Comparison of ENCODE assay signal across 17 mouse cellular contexts in the genomic region with DNA sequence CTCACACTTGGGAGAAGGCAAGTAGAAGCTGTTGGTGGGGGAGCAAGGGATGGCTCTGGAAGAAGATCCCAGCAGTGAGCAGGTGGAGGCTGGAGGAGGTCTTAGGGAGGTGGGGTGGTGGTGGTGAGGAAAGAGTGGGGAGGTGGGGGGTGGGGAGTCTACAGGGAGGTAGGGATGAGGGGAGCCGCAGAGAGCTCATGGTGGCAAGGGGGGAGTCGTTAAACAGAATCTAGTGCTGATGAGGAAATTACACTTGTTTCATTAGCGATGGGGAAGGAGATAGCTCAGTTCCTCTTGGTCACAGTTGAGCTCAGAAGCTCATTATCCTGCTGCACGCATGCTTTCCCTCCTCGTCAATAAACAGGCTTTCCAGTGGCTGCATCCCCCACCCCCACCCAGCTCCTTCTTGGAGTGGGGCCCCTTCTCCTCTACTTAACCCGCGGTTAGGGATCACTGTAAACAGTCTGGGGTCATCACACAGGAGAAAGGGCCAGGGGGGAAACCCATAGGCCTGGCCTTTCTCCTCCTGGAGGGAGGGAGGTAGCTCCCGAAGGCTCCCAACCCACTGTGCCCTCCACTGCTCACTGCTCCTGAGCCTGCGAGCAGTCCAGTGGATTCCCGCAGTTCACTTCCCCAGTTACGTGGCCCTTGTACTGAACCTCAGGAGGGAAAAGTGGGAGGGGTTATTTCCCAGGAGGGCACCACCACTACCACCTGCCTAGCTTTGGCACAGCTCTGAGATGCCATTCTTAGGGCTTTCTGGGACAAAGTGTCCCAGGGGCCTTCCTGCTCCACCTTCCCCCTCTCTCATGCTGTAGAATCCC.
DNase-seq lines count a peak whose midpoint lies in the region; ATAC-seq lines count a peak whose summit lies in the region.
"Had no signal": no experiment of that assay in that cellular context is flagged by ENCODE, and none has a peak within 500 bp of the region (broad histone marks: within the 10 kb centered on the region; RNA-seq: fewer than 3 reads in every experiment).

No protein-coding gene starts in this region.

- H3K27me3 ChIP-seq in midbrain, embryonic 11.5 days (ENCODE audit: control insufficient read depth, insufficient read depth, low read length) = peaks cover 63% of the 10 kb centered on the region
- peaks cover 71% of the 10 kb centered on the region for H3K27me3 ChIP-seq in midbrain, embryonic 14.5 days (ENCODE audit: control insufficient read depth, insufficient read depth, low read length)

- H3K9me3 ChIP-seq in midbrain, embryonic 11.5 days (ENCODE audit: control insufficient read depth, low read length) = no peaks in the 10 kb centered on the region
- H3K9me3 ChIP-seq in midbrain, embryonic 14.5 days (ENCODE audit: control insufficient read depth, low read length) = no peaks in the 10 kb centered on the region
- H3K9me3 ChIP-seq: forebrain, embryonic 15.5 days; limb, embryonic 13.5 days had no signal

- WGBS in midbrain, embryonic 11.5 days = 12% methylated on average over 11 of the region's 11 CpGs
- WGBS in midbrain, embryonic 14.5 days = 14% methylated on average over 11 of the region's 11 CpGs

- peaks cover 17% of the 10 kb centered on the region for H3K4me1 ChIP-seq in midbrain, embryonic 11.5 days (ENCODE audit: control insufficient read depth, insufficient read depth, low read length)
- H3K4me1 ChIP-seq in midbrain, embryonic 14.5 days (ENCODE audit: control insufficient read depth, insufficient read depth, low read length) = peaks cover 12% of the 10 kb centered on the region

- no peak overlapping the region for H3K9ac ChIP-seq in midbrain, embryonic 11.5 days (ENCODE audit: low read length)
- no peak overlapping the region for H3K9ac ChIP-seq in midbrain, embryonic 14.5 days (replicated peaks; ENCODE audit: low read length)
- H3K9ac ChIP-seq: forebrain, embryonic 15.5 days; limb, embryonic 13.5 days had no signal

- H3K36me3 ChIP-seq in midbrain, embryonic 11.5 days (ENCODE audit: control insufficient read depth, insufficient read depth, low read length) = no peaks in the 10 kb centered on the region
- H3K36me3 ChIP-seq in midbrain, embryonic 14.5 days (ENCODE audit: control insufficient read depth, insufficient read depth, low read length) = no peaks in the 10 kb centered on the region
- H3K36me3 ChIP-seq: forebrain, embryonic 15.5 days; limb, embryonic 13.5 days had no signal

- no peak for ATAC-seq in midbrain, embryonic 11.5 days (ENCODE audit: low FRiP score)
- ATAC-seq in midbrain, embryonic 14.5 days (ENCODE audit: low FRiP score, low TSS enrichment) = no peak
- no peak for ATAC-seq in monocyte, adult 5-6 weeks (replicated peaks; ENCODE audit: insufficient number of reproducible peaks, low FRiP score, low TSS enrichment, poor library complexity, severe bottlenecking)
- ATAC-seq: forebrain, embryonic 15.5 days; intestine, embryonic 16.5 days had no signal

- H3K27ac ChIP-seq in midbrain, embryonic 11.5 days (ENCODE audit: low read depth, low read length) = no peak overlapping the region
- no peak overlapping the region for H3K27ac ChIP-seq in midbrain, embryonic 14.5 days (replicated peaks; ENCODE audit: low read depth, low read length)
- H3K27ac ChIP-seq: forebrain, embryonic 15.5 days; gastrocnemius, adult 2 months; heart, adult 2 months; limb, embryonic 13.5 days had no signal

- H3K4me3 ChIP-seq in midbrain, embryonic 11.5 days (ENCODE audit: low read depth, low read length) = no peak overlapping the region
- H3K4me3 ChIP-seq in midbrain, embryonic 14.5 days (replicated peaks; ENCODE audit: low read depth, low read length) = no peak overlapping the region
- H3K4me3 ChIP-seq: gastrocnemius, adult 2 months; heart, adult 2 months had no signal

- H3K4me2 ChIP-seq in midbrain, embryonic 11.5 days = no peak overlapping the region
- H3K4me2 ChIP-seq in midbrain, embryonic 14.5 days (ENCODE audit: low read length) = no peak overlapping the region

- peak; percentile 89 for DNase-seq in midbrain, embryonic 11.5 days (ENCODE audit: low spot score, missing footprints)
- no peak for DNase-seq in midbrain, embryonic 14.5 days
- DNase-seq in kidney, adult 18-20 months = peak; percentile 25
- DNase-seq in kidney, postnatal 25 days = peak; percentile 32 to 75
- no peak for DNase-seq in cerebellum, adult 18-20 months
- no peak for DNase-seq in right cerebral cortex, postnatal 14 days
- DNase-seq in embryo, embryonic 11 days = no peak
- DNase-seq: adrenal gland, postnatal 10 days; gastrocnemius, adult 2 months; heart, adult 2 months; heart, postnatal 10 days; lung, adult 18-20 months; thymus, postnatal 25 days had no signal

Comparison
In these comparisons a context has a peak if more than half of its experiments do, and no peak if none do; other contexts are left out.
1. DNase-seq: peak in midbrain, embryonic 11.5 days (single experiment), kidney, adult 18-20 months (single experiment) and kidney, postnatal 25 days (2 of 2); none in midbrain, embryonic 14.5 days (single experiment), cerebellum, adult 18-20 months (0 of 2), right cerebral cortex, postnatal 14 days (single experiment) and embryo, embryonic 11 days (single experiment).